In genomic region chr2:6056518-6056917, GRCm38 (mm10) we compare ENCODE assay signal across 17 mouse cellular contexts.
A peak's percentile ranks its signal among the peaks of the same experiment; 100 is the strongest.
DNase-seq lines count a peak whose midpoint lies in the region; ATAC-seq and TF ChIP-seq lines count a peak whose summit lies in the region.
"Had no signal": no experiment of that assay in that cellular context is flagged by ENCODE, and none has a peak within 500 bp of the region (broad histone marks: within the 10 kb centered on the region; RNA-seq: fewer than 3 reads in every experiment).

No protein-coding gene starts in this region.

- no peak overlapping the region for H3K4me2 ChIP-seq in liver, embryonic 12.5 days
- H3K4me2 ChIP-seq: embryonic facial prominence, embryonic 12.5 days; forebrain, embryonic 13.5 days; forebrain, embryonic 15.5 days had no signal

- H3K27me3 ChIP-seq in liver, adult 2 months (ENCODE audit: control insufficient read depth, insufficient read depth, low read length): no peaks in the 10 kb centered on the region
- H3K27me3 ChIP-seq in liver, embryonic 12.5 days (replicated peaks): no peaks in the 10 kb centered on the region
- H3K27me3 ChIP-seq: embryonic facial prominence, embryonic 12.5 days; forebrain, embryonic 13.5 days; forebrain, embryonic 15.5 days had no signal

- H3K27ac ChIP-seq in liver, adult 2 months (replicated peaks; ENCODE audit: insufficient read depth, low read depth, low read length): no peak overlapping the region
- H3K27ac ChIP-seq in liver, embryonic 12.5 days: no peak overlapping the region
- H3K27ac ChIP-seq: embryonic facial prominence, embryonic 10.5 days; embryonic facial prominence, embryonic 12.5 days; forebrain, embryonic 13.5 days; forebrain, embryonic 15.5 days had no signal

- no peaks in the 10 kb centered on the region for H3K79me2 ChIP-seq in liver, adult 2 months (ENCODE audit: control insufficient read depth, insufficient read depth, low read length)

- no peak overlapping the region for H3K4me3 ChIP-seq in liver, adult 2 months (ENCODE audit: insufficient read depth, low read depth, low read length)
- H3K4me3 ChIP-seq in liver, embryonic 12.5 days: no peak overlapping the region
- H3K4me3 ChIP-seq: embryonic facial prominence, embryonic 10.5 days; embryonic facial prominence, embryonic 12.5 days; forebrain, embryonic 13.5 days; forebrain, embryonic 15.5 days had no signal

- DNase-seq in adrenal gland, postnatal 10 days: peak; percentile 36
- DNase-seq in adrenal gland, postnatal 25 days: no peak
- peak; percentile 96 for DNase-seq in liver, adult 2 months (ENCODE audit: extremely low read depth, low read depth, low spot score)
- peak; percentile 70 for DNase-seq in adipocyte (ENCODE audit: low spot score)
- DNase-seq in heart, postnatal 25 days (ENCODE audit: low spot score): no peak
- DNase-seq: adrenal gland, adult 8-10 months; cerebellum, adult 11-12 months; cerebellum, adult 2 months; cerebellum, adult 9-10 months; cerebellum, postnatal 10 days; cerebellum, postnatal 25 days; forebrain, postnatal 0 days had no signal

- TF ChIP-seq POLR2A in liver, adult 2 months (IDR thresholded peaks at IDR 0.05; ENCODE audit: extremely low read depth, insufficient read depth, low read length): no peak

- H3K36me3 ChIP-seq in liver, adult 2 months (ENCODE audit: control insufficient read depth, insufficient read depth, low read length): peaks cover 15% of the 10 kb centered on the region
- peaks cover 47% of the 10 kb centered on the region for H3K36me3 ChIP-seq in liver, embryonic 12.5 days

- 35% methylated on average over 3 of the region's 3 CpGs for WGBS in liver, adult 2 months
- WGBS in liver, embryonic 12.5 days (ENCODE audit: insufficient replicate concordance): 79% methylated on average over 3 of the region's 3 CpGs

- no peaks in the 10 kb centered on the region for H3K9me3 ChIP-seq in liver, embryonic 12.5 days (replicated peaks)
- H3K9me3 ChIP-seq: embryonic facial prominence, embryonic 10.5 days; embryonic facial prominence, embryonic 12.5 days; forebrain, embryonic 13.5 days; forebrain, embryonic 15.5 days had no signal

- no peak for TF ChIP-seq CTCF in liver, adult 2 months (IDR thresholded peaks at IDR 0.05; ENCODE audit: low read depth, low read length)

- ATAC-seq in liver, embryonic 12.5 days: no peak
- ATAC-seq: forebrain, embryonic 13.5 days; forebrain, embryonic 15.5 days; forebrain, postnatal 0 days had no signal

- H3K4me1 ChIP-seq in liver, adult 2 months (ENCODE audit: control insufficient read depth, insufficient read depth, low read length): peaks cover 17% of the 10 kb centered on the region; the same call in 1 of the 2 replicates
- H3K4me1 ChIP-seq in liver, embryonic 12.5 days: no peaks in the 10 kb centered on the region
- H3K4me1 ChIP-seq: embryonic facial prominence, embryonic 10.5 days; embryonic facial prominence, embryonic 12.5 days; forebrain, embryonic 15.5 days had no signal

- H3K9ac ChIP-seq in liver, adult 2 months (ENCODE audit: low read depth, low read length): no peak overlapping the region
- no peak overlapping the region for H3K9ac ChIP-seq in liver, embryonic 12.5 days
- H3K9ac ChIP-seq: embryonic facial prominence, embryonic 12.5 days; forebrain, embryonic 13.5 days; forebrain, embryonic 15.5 days; forebrain, postnatal 0 days had no signal

- intact Hi-C loops in heart, postnatal 25 days (cut with DNase I): no loop called here

Comparison
In these comparisons a context has a peak if more than half of its experiments do, and no peak if none do; other contexts are left out.
1. DNase-seq: peak in adrenal gland, postnatal 10 days (single experiment), liver, adult 2 months (single experiment) and adipocyte (single experiment); none in adrenal gland, postnatal 25 days (single experiment) and heart, postnatal 25 days (single experiment).